Mouse (Mus musculus) limb, embryonic 12.5 days (tissue): ENCODE results near the gene Six6. TPM values are rescaled to one million over a fixed set of nuclear protein-coding genes. Genes with fewer than 3 reads are reported as not detected.

Experiments
- polyA plus RNA-seq: library from polyadenylated mRNA; unstranded; fragments of >200 nt; fragmentation: Nextera tagmentation; extraction: Ambion mirVana; gene quantifications from 2 replicates; pipeline ENCODE4 v1.2.1, GENCODE M21; 2016

Six6 gene
- polyA plus RNA-seq, 1 experiment from 2014 or later, result not detected

Other genes starting within 250 kb of the Six6 start
- 66.8 and 68.0 TPM in 2 replicates for gene Ppm1a, start 182.4 kb upstream of the Six6 start, polyA plus RNA-seq
- 5.8 and 6.3 TPM in 2 replicates for gene 4930447C04Rik, start 882 bp downstream of the Six6 start, polyA plus RNA-seq
- 60.3 and 72.1 TPM in 2 replicates for gene Six1, start 114.0 kb downstream of the Six6 start, polyA plus RNA-seq
- 15.6 and 18.7 TPM in 2 replicates for gene Six4, start 173.6 kb downstream of the Six6 start, polyA plus RNA-seq
- gene Mnat1, start 183.8 kb downstream of the Six6 start, polyA plus RNA-seq, result 40.7 and 43.7 TPM in 2 replicates